Comparison of ENCODE assay signal across 17 mouse cellular contexts in genomic region chr10:68153344-68154045, GRCm38 (mm10).
DNase-seq lines count a peak whose midpoint lies in the region; ATAC-seq and TF ChIP-seq lines count a peak whose summit lies in the region.
"Had no signal": no experiment of that assay in that cellular context is flagged by ENCODE, and none has a peak within 500 bp of the region (broad histone marks: within the 10 kb centered on the region; RNA-seq: fewer than 3 reads in every experiment).

No protein-coding gene starts in this region.

- TF ChIP-seq CTCF in left cerebral cortex, adult 2 months (IDR thresholded peaks at IDR 0.05) = no peak

- peaks cover 4% of the 10 kb centered on the region; the same call in 1 of the 2 replicates for H3K9me3 ChIP-seq in forebrain, embryonic 10.5 days
- no peaks in the 10 kb centered on the region for H3K9me3 ChIP-seq in forebrain, embryonic 14.5 days (replicated peaks; ENCODE audit: control insufficient read depth, low read length)
- no peaks in the 10 kb centered on the region for H3K9me3 ChIP-seq in hindbrain, embryonic 14.5 days (ENCODE audit: control insufficient read depth, low read length)
- H3K9me3 ChIP-seq in midbrain, embryonic 15.5 days = no peaks in the 10 kb centered on the region
- H3K9me3 ChIP-seq: limb, embryonic 15.5 days; neural tube, embryonic 12.5 days had no signal

- peaks cover 30% of the 10 kb centered on the region for H3K4me1 ChIP-seq in forebrain, embryonic 10.5 days
- peaks cover 12% of the 10 kb centered on the region for H3K4me1 ChIP-seq in forebrain, embryonic 14.5 days (ENCODE audit: control insufficient read depth, insufficient read depth, low read length)
- peaks cover 20% of the 10 kb centered on the region; the same call in 1 of the 2 replicates for H3K4me1 ChIP-seq in hindbrain, embryonic 14.5 days (replicated peaks; ENCODE audit: control insufficient read depth, insufficient read depth, low read length)
- H3K4me1 ChIP-seq in midbrain, embryonic 15.5 days = peaks cover 15% of the 10 kb centered on the region

- peak overlapping the region; percentile 30; the same call in 1 of the 2 replicates for H3K4me2 ChIP-seq in forebrain, embryonic 14.5 days (ENCODE audit: low read length)
- peak overlapping the region; percentile 27 for H3K4me2 ChIP-seq in hindbrain, embryonic 14.5 days (replicated peaks)
- 0 out of 2 replicates have a peak overlapping the region, but pooled peaks have one; percentile 11 for H3K4me2 ChIP-seq in midbrain, embryonic 15.5 days
- H3K4me2 ChIP-seq: limb, embryonic 15.5 days; neural tube, embryonic 12.5 days had no signal

- WGBS in forebrain, embryonic 10.5 days = 56% methylated on average over 11 of the region's 11 CpGs
- whole genome bisulfite sequencing in forebrain, embryonic 14.5 days = 4% methylated on average over 11 of the region's 11 CpGs
- WGBS in hindbrain, embryonic 14.5 days = 16% methylated on average over 11 of the region's 11 CpGs
- WGBS in midbrain, embryonic 15.5 days = 19% methylated on average over 11 of the region's 11 CpGs

- H3K27me3 ChIP-seq in forebrain, embryonic 10.5 days (ENCODE audit: poor library complexity, severe bottlenecking) = no peaks in the 10 kb centered on the region
- no peaks in the 10 kb centered on the region for H3K27me3 ChIP-seq in forebrain, embryonic 14.5 days (replicated peaks; ENCODE audit: control insufficient read depth, insufficient read depth, low read length)
- H3K27me3 ChIP-seq in hindbrain, embryonic 14.5 days (ENCODE audit: control insufficient read depth, insufficient read depth, low read length) = no peaks in the 10 kb centered on the region
- H3K27me3 ChIP-seq in midbrain, embryonic 15.5 days (replicated peaks) = no peaks in the 10 kb centered on the region
- H3K27me3 ChIP-seq: limb, embryonic 15.5 days; neural tube, embryonic 12.5 days; Patski had no signal

- H3K27ac ChIP-seq in forebrain, embryonic 10.5 days = 0 out of 2 replicates have a peak overlapping the region, but pooled peaks have one; percentile 4
- H3K27ac ChIP-seq in forebrain, embryonic 14.5 days (ENCODE audit: low read depth, low read length) = 0 out of 2 replicates have a peak overlapping the region, but pooled peaks have one; percentile 2
- H3K27ac ChIP-seq in hindbrain, embryonic 14.5 days = 0 out of 2 replicates have a peak overlapping the region, but pooled peaks have one; percentile 21
- H3K27ac ChIP-seq in midbrain, embryonic 15.5 days = peak overlapping the region; percentile 14; the same call in 1 of the 2 replicates
- no peak overlapping the region for H3K27ac ChIP-seq in left cerebral cortex, adult 2 months
- H3K27ac ChIP-seq: heart, adult 2 months; limb, embryonic 15.5 days; neural tube, embryonic 12.5 days had no signal

- peak; percentile 70 for ATAC-seq in forebrain, embryonic 14.5 days
- no peak for ATAC-seq in hindbrain, embryonic 14.5 days (ENCODE audit: low FRiP score)
- ATAC-seq in midbrain, embryonic 15.5 days (replicated peaks) = peak; percentile 46; the same call in 1 of the 2 replicates
- ATAC-seq: Patski had no signal

- H3K9ac ChIP-seq in forebrain, embryonic 14.5 days (ENCODE audit: low read length) = no peak overlapping the region
- H3K9ac ChIP-seq in hindbrain, embryonic 14.5 days = no peak overlapping the region
- H3K9ac ChIP-seq in midbrain, embryonic 15.5 days = no peak overlapping the region
- H3K9ac ChIP-seq: limb, embryonic 15.5 days; neural tube, embryonic 12.5 days had no signal

- intact Hi-C loops in left cerebral cortex, postnatal 25 days (cut with DNase I) = no loop called here
- intact Hi-C loops in left cerebral cortex, adult 2 months (cut with DNase I) = no loop called here

- H3K4me3 ChIP-seq in forebrain, embryonic 10.5 days = peak overlapping the region; percentile 9; the same call in 1 of the 2 replicates
- no peak overlapping the region for H3K4me3 ChIP-seq in forebrain, embryonic 14.5 days (ENCODE audit: low read depth, low read length)
- H3K4me3 ChIP-seq in hindbrain, embryonic 14.5 days (replicated peaks; ENCODE audit: low read length) = no peak overlapping the region
- no peak overlapping the region for H3K4me3 ChIP-seq in midbrain, embryonic 15.5 days
- no peak overlapping the region for H3K4me3 ChIP-seq in left cerebral cortex, adult 2 months
- H3K4me3 ChIP-seq: heart, adult 2 months; limb, embryonic 15.5 days; neural tube, embryonic 12.5 days had no signal

- no peak for DNase-seq in forebrain, embryonic 10.5 days (ENCODE audit: extremely low spot score, low spot score)
- DNase-seq in forebrain, embryonic 14.5 days (ENCODE audit: low spot score) = peak; percentile 81
- peak; percentile 64 for DNase-seq in hindbrain, embryonic 14.5 days (ENCODE audit: low spot score)
- DNase-seq in left cerebral cortex, postnatal 25 days (ENCODE audit: low spot score in 2 of 2) = no peak
- DNase-seq in left cerebral cortex, adult 2 months (ENCODE audit: extremely low spot score in 1 of 2, low spot score in 2 of 2) = no peak
- DNase-seq in right cerebral cortex, postnatal 25 days = no peak
- DNase-seq in frontal cortex, postnatal 14 days (ENCODE audit: low spot score in 2 of 2) = no peak
- DNase-seq: cerebellum, postnatal 14 days; gastrocnemius, postnatal 14 days; heart, adult 2 months; kidney, adult 8-10 months; kidney, postnatal 25 days; lung, postnatal 10 days had no signal

- H3K36me3 ChIP-seq in forebrain, embryonic 10.5 days (replicated peaks) = no peaks in the 10 kb centered on the region
- H3K36me3 ChIP-seq in forebrain, embryonic 14.5 days (ENCODE audit: control insufficient read depth, insufficient read depth, low read length) = no peaks in the 10 kb centered on the region
- no peaks in the 10 kb centered on the region for H3K36me3 ChIP-seq in hindbrain, embryonic 14.5 days (replicated peaks; ENCODE audit: control insufficient read depth, insufficient read depth)
- H3K36me3 ChIP-seq in midbrain, embryonic 15.5 days (replicated peaks) = no peaks in the 10 kb centered on the region
- H3K36me3 ChIP-seq: neural tube, embryonic 12.5 days had no signal

Comparison
In these comparisons a context has a peak if more than half of its experiments do, and no peak if none do; other contexts are left out.
1. DNase-seq: peak in forebrain, embryonic 14.5 days (single experiment) and hindbrain, embryonic 14.5 days (single experiment); none in forebrain, embryonic 10.5 days (single experiment), left cerebral cortex, postnatal 25 days (0 of 2), left cerebral cortex, adult 2 months (0 of 2), right cerebral cortex, postnatal 25 days (single experiment) and frontal cortex, postnatal 14 days (0 of 2).
2. Peak in every context shown above with its lines, with median percentiles within 50 percentile points of each other: H3K4me2 ChIP-seq.